Mouse (Mus musculus): Measurements from ENCODE around the gene Olfr1189. TPM values are rescaled to one million over a fixed set of nuclear protein-coding genes. Genes with fewer than 3 reads are reported as not detected.
"Not testable (repeated sequence)": the region's sequence is repeated elsewhere in the genome, so short reads cannot be mapped to it uniquely, and the experiment has no call there.

Gene Olfr1189
- not detected in 2 replicates for total RNA-seq (2017)

DNA sequence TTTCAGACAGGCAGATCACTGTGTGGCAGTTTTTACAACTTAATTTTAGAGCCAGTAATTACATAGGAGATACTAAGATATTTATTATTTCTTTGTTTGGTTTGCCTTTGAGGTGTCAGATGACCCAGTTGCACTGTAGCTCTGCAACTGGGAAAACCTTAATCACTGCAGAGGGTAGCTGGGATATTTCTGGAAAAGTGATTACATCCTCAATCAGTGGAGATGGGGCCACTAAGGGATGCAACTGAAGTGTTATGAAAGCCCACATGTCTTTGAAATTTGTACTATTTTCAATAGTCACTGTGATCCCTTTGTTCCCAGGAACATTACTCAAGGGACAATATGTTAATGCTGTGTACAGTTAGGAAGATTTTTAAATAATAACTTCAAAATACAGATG lies at the start of gene Olfr1189:
Gene Olfr1189, plus strand, starts transcription at position 301 of the 400 bp plus-strand sequence.
- no peak for ATAC-seq (replicated peaks; ENCODE audit: low read depth, poor library complexity, severe bottlenecking)

DNA sequence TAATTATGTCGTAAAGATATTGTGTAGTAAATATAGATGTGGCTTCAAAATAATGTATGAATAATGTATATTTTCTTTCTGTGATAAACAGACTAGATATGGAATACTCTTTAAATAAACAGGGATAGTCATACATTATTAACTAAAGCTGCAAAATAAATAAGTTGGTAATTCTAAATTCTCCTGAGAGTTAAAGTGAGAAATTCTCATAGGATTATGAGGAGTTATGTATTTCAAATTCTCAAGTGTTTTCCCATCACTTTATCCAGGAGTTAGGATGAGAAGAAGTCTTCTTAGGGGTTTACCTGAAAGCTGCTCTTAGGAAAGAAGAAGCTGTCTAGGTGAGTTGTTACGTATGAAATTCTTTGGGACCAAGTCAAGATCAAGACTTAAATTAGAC lies 29.6 kb upstream of the Olfr1189 start, which contains the start of gene Olfr1188:
Gene Olfr1188, plus strand, starts transcription at position 301 of the 400 bp plus-strand sequence.
- ATAC-seq (replicated peaks; ENCODE audit: low read depth, poor library complexity, severe bottlenecking), result no peak

DNA sequence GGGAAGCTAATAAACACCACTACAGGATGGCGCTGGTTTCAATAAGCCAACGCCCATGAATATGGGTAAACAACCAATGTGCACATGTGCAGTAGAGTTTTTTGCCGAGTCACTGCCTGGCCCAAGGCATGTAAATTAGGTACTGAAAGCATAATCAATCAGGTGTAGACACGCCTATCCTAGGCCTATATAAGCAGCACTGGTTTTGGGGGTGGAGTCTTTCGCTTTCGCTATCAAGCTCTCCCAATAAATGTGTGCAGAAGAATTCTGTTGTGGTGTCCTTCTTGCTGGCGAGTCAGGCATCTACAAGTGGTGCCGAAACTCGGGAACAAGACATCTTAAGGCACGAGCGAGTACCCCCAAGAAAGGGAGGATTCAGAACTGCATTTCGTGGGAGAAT lies 13.6 kb upstream of the Olfr1189 start:
- not testable (repeated sequence) for ATAC-seq (replicated peaks; ENCODE audit: low read depth, poor library complexity, severe bottlenecking)

DNA sequence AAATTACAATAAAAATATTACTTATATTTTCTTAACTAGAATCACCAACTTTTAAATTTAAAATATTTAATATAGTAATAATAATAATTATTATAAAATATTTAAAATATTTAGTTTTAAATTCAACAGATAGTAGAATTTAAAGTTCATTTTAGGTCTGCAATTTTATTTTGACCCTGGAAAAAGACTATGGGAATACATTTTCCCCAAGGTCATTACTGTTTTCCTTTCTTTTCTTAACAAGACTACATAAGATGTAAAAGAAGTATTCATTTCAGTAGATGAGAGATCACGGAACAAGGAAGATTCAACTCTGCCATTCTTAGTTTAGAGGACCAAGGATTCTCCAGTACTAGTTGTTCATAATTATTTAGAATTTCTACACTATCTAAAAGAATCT lies 54.0 kb downstream of the Olfr1189 start, which contains the start of gene Olfr1191-ps1:
Gene Olfr1191-ps1, plus strand, starts transcription at position 301 of the 400 bp plus-strand sequence.
- ATAC-seq (replicated peaks; ENCODE audit: low read depth, poor library complexity, severe bottlenecking), result not testable (repeated sequence)

Other genes starting within 250 kb of the Olfr1189 start
- not detected in 2 replicates for gene Olfr1176, start 249.7 kb upstream of the Olfr1189 start, total RNA-seq (2017)
- not detected in 2 replicates for gene Olfr1177-ps, start 240.0 kb upstream of the Olfr1189 start, total RNA-seq (2017)
- gene Olfr1178, start 199.4 kb upstream of the Olfr1189 start, total RNA-seq (2017), result not detected in 2 replicates
- not detected in 2 replicates for gene Olfr1179, start 180.0 kb upstream of the Olfr1189 start, total RNA-seq (2017)
- gene Olfr1180, start 167.3 kb upstream of the Olfr1189 start, total RNA-seq (2017), result not detected in 2 replicates
- not detected in 2 replicates for gene Olfr1181, start 160.3 kb upstream of the Olfr1189 start, total RNA-seq (2017)
- not detected in 2 replicates for gene Gm13757, start 137.3 kb upstream of the Olfr1189 start, total RNA-seq (2017)
- not detected in 2 replicates for gene Olfr1183, start 131.6 kb upstream of the Olfr1189 start, total RNA-seq (2017)
- gene Olfr1184, start 102.9 kb upstream of the Olfr1189 start, total RNA-seq (2017), result not detected in 2 replicates
- not detected in 2 replicates for gene Olfr1185-ps1, start 93.1 kb upstream of the Olfr1189 start, total RNA-seq (2017)
- gene Olfr1186, start 67.9 kb upstream of the Olfr1189 start, total RNA-seq (2017), result not detected in 2 replicates
- gene Olfr1188, start 29.5 kb upstream of the Olfr1189 start, total RNA-seq (2017), result not detected in 2 replicates
- not detected in 2 replicates for gene Olfr1191-ps1, start 54.1 kb downstream of the Olfr1189 start, total RNA-seq (2017)
- not detected in 2 replicates for gene Olfr1192-ps1, start 62.1 kb downstream of the Olfr1189 start, total RNA-seq (2017)
- gene Olfr1193, start 89.2 kb downstream of the Olfr1189 start, total RNA-seq (2017), result not detected in 2 replicates
- gene Olfr1195, start 102.7 kb downstream of the Olfr1189 start, total RNA-seq (2017), result not detected in 2 replicates
- gene Olfr1196, start 118.1 kb downstream of the Olfr1189 start, total RNA-seq (2017), result not detected in 2 replicates
- not detected in 2 replicates for gene Olfr1197, start 145.9 kb downstream of the Olfr1189 start, total RNA-seq (2017)
- not detected in 2 replicates for gene Olfr1198, start 164.9 kb downstream of the Olfr1189 start, total RNA-seq (2017)
- gene Olfr1199, start 174.0 kb downstream of the Olfr1189 start, total RNA-seq (2017), result not detected in 2 replicates
- gene Olfr1200, start 184.0 kb downstream of the Olfr1189 start, total RNA-seq (2017), result not detected in 2 replicates
- gene Olfr1201, start 206.6 kb downstream of the Olfr1189 start, total RNA-seq (2017), result not detected in 2 replicates
- gene Olfr1202, start 228.0 kb downstream of the Olfr1189 start, total RNA-seq (2017), result not detected in 2 replicates
- not detected in 2 replicates for gene Olfr1205, start 243.3 kb downstream of the Olfr1189 start, total RNA-seq (2017)

All from common myeloid progenitor, adult 5-6 weeks (primary cell).